Mouse (Mus musculus): ENCODE data around the gene Fam208a. TPM values are rescaled to one million over a fixed set of nuclear protein-coding genes. Genes with fewer than 3 reads are reported as not detected.
A peak's percentile ranks its signal among the peaks of the same experiment; 100 is the strongest.

Gene Fam208a
- polyA plus RNA-seq, 1 experiment: 10.1 TPM

- H3K4me3 ChIP-seq (replicated peaks; ENCODE audit: extremely low read depth, low read depth, low read length): no peak overlapping the region
- 65% methylated on average over 10 of the region's 10 CpGs for WGBS
- no peak for TF ChIP-seq POLR2A (IDR thresholded peaks at IDR 0.05; ENCODE audit: borderline replicate concordance, extremely low read depth, low read depth, low read length)
- DNase-seq: no peak
- 0 out of 2 replicates have a peak, but pooled peaks cover 2% of the 10 kb centered on the region for H3K4me1 ChIP-seq (ENCODE audit: control insufficient read depth, insufficient read depth, low read length)
Observed at GRCm38 (mm10) chr14:27393806-27394205, 34.8 kb upstream of the Fam208a start.

- no peak overlapping the region for H3K4me3 ChIP-seq (replicated peaks; ENCODE audit: extremely low read depth, low read depth, low read length)
- 69% methylated on average over 7 of the region's 7 CpGs for whole genome bisulfite sequencing
- peaks cover 8% of the 10 kb centered on the region for H3K4me1 ChIP-seq (ENCODE audit: control insufficient read depth, insufficient read depth, low read length)
- no peak for DNase-seq
- no peak for TF ChIP-seq CTCF (IDR thresholded peaks at IDR 0.05; ENCODE audit: insufficient read depth, low read length)
- TF ChIP-seq POLR2A (IDR thresholded peaks at IDR 0.05; ENCODE audit: borderline replicate concordance, extremely low read depth, low read depth, low read length): no peak
Observed at GRCm38 (mm10) chr14:27396424-27396823, 32.2 kb upstream of the Fam208a start.

- peaks cover 17% of the 10 kb centered on the region for H3K4me1 ChIP-seq (ENCODE audit: control insufficient read depth, insufficient read depth, low read length)
- DNase-seq: no peak
- TF ChIP-seq CTCF (IDR thresholded peaks at IDR 0.05; ENCODE audit: insufficient read depth, low read length) (no peak), POLR2A (IDR thresholded peaks at IDR 0.05; ENCODE audit: borderline replicate concordance, extremely low read depth, low read depth, low read length) (no peak)
- no peak overlapping the region for H3K4me3 ChIP-seq (replicated peaks; ENCODE audit: extremely low read depth, low read depth, low read length)
- WGBS: 60% methylated on average over 6 of the region's 6 CpGs
Observed at GRCm38 (mm10) chr14:27397526-27397925, 31.1 kb upstream of the Fam208a start.

DNA sequence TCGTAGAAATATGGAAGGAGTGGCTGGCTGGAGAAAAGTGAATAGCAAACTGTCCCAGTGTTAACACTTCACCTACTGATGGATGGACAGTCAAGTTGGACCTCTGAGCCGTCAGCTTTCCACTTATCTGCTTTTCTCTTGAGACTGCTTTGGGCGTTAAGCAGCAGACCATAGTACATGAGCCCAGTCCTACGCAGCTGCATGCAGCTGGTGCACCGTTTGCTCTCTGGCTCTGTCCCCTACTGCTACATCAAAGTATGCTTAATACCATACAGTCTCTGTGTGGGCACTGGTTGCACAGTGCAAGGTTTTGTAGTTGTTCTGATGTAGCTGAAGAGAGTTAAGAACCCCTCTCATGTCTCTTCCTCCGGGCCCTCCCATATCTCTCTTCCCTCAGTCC, 28.1 kb upstream of the Fam208a start:
- Histone ChIP-seq H3K4me3 (replicated peaks; ENCODE audit: extremely low read depth, low read depth, low read length) (no peak overlapping the region), H3K4me1 (ENCODE audit: control insufficient read depth, insufficient read depth, low read length) (peaks cover 28% of the 10 kb centered on the region)
- no peak for TF ChIP-seq POLR2A (IDR thresholded peaks at IDR 0.05; ENCODE audit: borderline replicate concordance, extremely low read depth, low read depth, low read length)
- TF ChIP-seq CTCF (IDR thresholded peaks at IDR 0.05; ENCODE audit: insufficient read depth, low read length): no peak
- no peak for DNase-seq
- WGBS: 63% methylated on average over 6 of the region's 6 CpGs

GRCm38 (mm10) chr14:27401717-27402278, 26.8 kb upstream of the Fam208a start:
- Histone ChIP-seq H3K4me1 (ENCODE audit: control insufficient read depth, insufficient read depth, low read length) (peaks cover 26% of the 10 kb centered on the region), H3K4me3 (replicated peaks; ENCODE audit: extremely low read depth, low read depth, low read length) (no peak overlapping the region)
- 40% methylated on average over 12 of the region's 12 CpGs for WGBS
- peak; percentile 45 for DNase-seq
- no peak for TF ChIP-seq POLR2A (IDR thresholded peaks at IDR 0.05; ENCODE audit: borderline replicate concordance, extremely low read depth, low read depth, low read length)
- TF ChIP-seq CTCF (IDR thresholded peaks at IDR 0.05; ENCODE audit: insufficient read depth, low read length): no peak

DNA sequence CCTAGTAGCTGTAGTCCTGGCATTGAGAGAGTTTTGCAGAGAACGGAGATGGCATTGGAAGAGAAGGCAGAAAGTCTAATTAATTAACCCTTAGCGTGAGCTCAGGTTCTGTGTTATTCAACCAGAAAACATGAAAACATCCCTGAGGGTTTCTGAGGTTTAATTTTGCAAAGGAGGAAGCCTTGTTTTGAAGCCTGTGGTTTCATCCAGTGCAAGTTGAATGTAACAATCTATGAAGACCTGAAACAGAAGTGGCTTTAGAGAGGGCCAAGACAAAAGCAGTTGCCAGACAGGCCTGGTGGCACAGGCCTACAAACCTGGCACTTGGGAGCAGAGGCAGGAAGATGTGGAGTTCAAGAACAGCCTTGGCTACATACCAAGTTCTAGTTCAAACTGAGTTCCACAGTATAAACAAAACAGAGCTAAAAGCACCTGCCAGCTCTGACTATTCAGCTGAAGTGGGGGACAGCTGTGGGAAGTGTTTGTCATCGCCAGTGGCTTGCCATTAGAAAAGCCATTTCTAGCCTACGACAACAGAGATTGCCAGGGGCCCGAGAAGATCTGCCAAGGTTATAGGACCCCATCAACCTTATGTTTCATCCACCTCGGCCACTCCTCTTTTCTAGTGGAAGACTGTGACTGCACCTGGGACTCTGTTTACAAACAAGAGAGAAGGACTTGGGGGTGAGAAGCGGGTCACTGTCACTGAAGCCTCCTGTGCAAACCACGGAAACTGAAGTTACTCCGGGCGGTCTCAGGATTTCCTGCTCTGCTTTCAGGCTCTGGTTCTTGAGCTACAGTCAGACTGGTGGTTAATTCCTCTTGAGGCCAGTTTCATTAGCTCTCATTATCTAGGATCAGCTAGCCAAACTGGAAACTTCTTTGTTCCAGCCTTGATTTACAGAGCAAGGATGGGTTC, 26.0 kb upstream of the Fam208a start:
- TF ChIP-seq CTCF (IDR thresholded peaks at IDR 0.05; ENCODE audit: insufficient read depth, low read length) (no peak), POLR2A (IDR thresholded peaks at IDR 0.05; ENCODE audit: borderline replicate concordance, extremely low read depth, low read depth, low read length) (no peak)
- DNase-seq: peak; percentile 41
- no peak overlapping the region for H3K4me3 ChIP-seq (replicated peaks; ENCODE audit: extremely low read depth, low read depth, low read length)
- peaks cover 26% of the 10 kb centered on the region for H3K4me1 ChIP-seq (ENCODE audit: control insufficient read depth, insufficient read depth, low read length)
- WGBS: 24% methylated on average over 10 of the region's 10 CpGs

GRCm38 (mm10) chr14:27405452-27405851, 23.2 kb upstream of the Fam208a start:
- 51% methylated on average over 4 of the region's 4 CpGs for WGBS
- TF ChIP-seq CTCF (IDR thresholded peaks at IDR 0.05; ENCODE audit: insufficient read depth, low read length) (no peak), POLR2A (IDR thresholded peaks at IDR 0.05; ENCODE audit: borderline replicate concordance, extremely low read depth, low read depth, low read length) (no peak)
- Histone ChIP-seq H3K4me1 (ENCODE audit: control insufficient read depth, insufficient read depth, low read length) (peaks cover 21% of the 10 kb centered on the region), H3K4me3 (replicated peaks; ENCODE audit: extremely low read depth, low read depth, low read length) (no peak overlapping the region)
- no peak for DNase-seq

GRCm38 (mm10) chr14:27405947-27406346, 22.7 kb upstream of the Fam208a start:
- no peak for TF ChIP-seq CTCF (IDR thresholded peaks at IDR 0.05; ENCODE audit: insufficient read depth, low read length)
- TF ChIP-seq POLR2A (IDR thresholded peaks at IDR 0.05; ENCODE audit: borderline replicate concordance, extremely low read depth, low read depth, low read length): no peak
- no peak for DNase-seq
- Histone ChIP-seq H3K4me3 (replicated peaks; ENCODE audit: extremely low read depth, low read depth, low read length) (no peak overlapping the region), H3K4me1 (ENCODE audit: control insufficient read depth, insufficient read depth, low read length) (peaks cover 20% of the 10 kb centered on the region)
- WGBS: 90% methylated on average over 2 of the region's 2 CpGs

- 60% methylated on average over 3 of the region's 3 CpGs for WGBS
- TF ChIP-seq POLR2A (IDR thresholded peaks at IDR 0.05; ENCODE audit: borderline replicate concordance, extremely low read depth, low read depth, low read length): no peak
- TF ChIP-seq CTCF (IDR thresholded peaks at IDR 0.05; ENCODE audit: insufficient read depth, low read length): no peak
- no peak for DNase-seq
- Histone ChIP-seq H3K4me3 (replicated peaks; ENCODE audit: extremely low read depth, low read depth, low read length) (no peak overlapping the region), H3K4me1 (ENCODE audit: control insufficient read depth, insufficient read depth, low read length) (peaks cover 12% of the 10 kb centered on the region)
Observed at GRCm38 (mm10) chr14:27408240-27408639, 20.4 kb upstream of the Fam208a start.

DNA sequence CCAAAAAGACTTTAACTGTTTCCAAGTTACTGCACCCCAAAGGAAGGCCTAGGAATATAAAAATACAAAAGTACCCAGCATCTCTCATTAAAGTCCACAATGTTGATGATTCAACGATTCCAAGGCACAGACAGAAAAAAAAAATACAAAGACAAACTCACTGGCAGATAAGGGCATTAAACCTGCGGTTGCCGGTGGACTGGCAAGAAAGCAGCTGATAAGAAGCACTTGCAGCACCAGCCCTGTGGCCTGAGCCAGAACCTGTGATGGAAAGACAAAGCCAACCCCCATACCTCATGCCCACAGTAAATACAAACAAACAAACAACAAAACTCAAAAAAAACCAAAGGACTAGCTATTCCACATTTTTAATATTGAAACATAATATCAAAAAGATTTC, 19.0 kb upstream of the Fam208a start:
- no peak for DNase-seq
- WGBS: 71% methylated on average over 3 of the region's 3 CpGs
- TF ChIP-seq CTCF (IDR thresholded peaks at IDR 0.05; ENCODE audit: insufficient read depth, low read length): no peak
- no peak for TF ChIP-seq POLR2A (IDR thresholded peaks at IDR 0.05; ENCODE audit: borderline replicate concordance, extremely low read depth, low read depth, low read length)
- Histone ChIP-seq H3K4me1 (ENCODE audit: control insufficient read depth, insufficient read depth, low read length) (peaks cover 8% of the 10 kb centered on the region), H3K4me3 (replicated peaks; ENCODE audit: extremely low read depth, low read depth, low read length) (no peak overlapping the region)
